7 mouse cellular contexts compared by ENCODE assay signal in the genomic region with DNA sequence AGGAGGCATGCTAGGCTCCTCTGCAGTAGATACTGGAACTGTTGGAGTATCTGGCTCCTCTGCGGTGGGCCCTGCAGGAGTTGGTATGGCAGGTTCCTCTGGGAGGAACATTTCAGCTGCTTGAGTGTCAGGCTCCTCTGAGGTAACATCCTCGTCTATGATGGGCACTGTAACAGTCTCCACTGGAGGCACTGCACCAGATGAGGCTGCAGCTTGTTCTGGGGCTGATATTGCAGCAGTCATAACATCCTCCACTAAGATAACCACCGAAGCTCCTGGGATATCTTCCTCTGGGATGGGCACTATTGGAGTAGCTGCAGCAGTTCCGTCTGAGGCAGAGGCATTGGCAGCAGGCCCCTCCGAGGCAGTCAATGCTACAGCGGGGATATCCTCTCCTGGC.
DNase-seq lines count a peak whose midpoint lies in the region; ATAC-seq lines count a peak whose summit lies in the region.

No protein-coding gene starts in this region.

- no peak overlapping the region for H3K4me3 ChIP-seq in liver, embryonic 11.5 days (ENCODE audit: low read depth, low read length)
- no peak overlapping the region for H3K4me3 ChIP-seq in liver, embryonic 12.5 days
- H3K4me3 ChIP-seq in forebrain, embryonic 14.5 days (ENCODE audit: low read depth, low read length) = no peak overlapping the region
- H3K4me3 ChIP-seq in limb, embryonic 11.5 days (ENCODE audit: low read depth, low read length) = 0 out of 2 replicates have a peak overlapping the region, but pooled peaks have one; percentile 0
- H3K4me3 ChIP-seq in neural tube, embryonic 14.5 days (ENCODE audit: low read depth, low read length) = no peak overlapping the region

- DNase-seq in liver, embryonic 11.5 days (ENCODE audit: low spot score) = no peak
- DNase-seq in forebrain, embryonic 14.5 days (ENCODE audit: low spot score) = no peak
- DNase-seq in limb, embryonic 11.5 days (ENCODE audit: low spot score) = no peak
- no peak for DNase-seq in thymus, postnatal 4 days

- peaks cover 23% of the 10 kb centered on the region for H3K4me1 ChIP-seq in liver, embryonic 11.5 days (replicated peaks; ENCODE audit: control insufficient read depth, insufficient read depth, low read length)
- peaks cover 66% of the 10 kb centered on the region for H3K4me1 ChIP-seq in liver, embryonic 12.5 days
- peaks cover 67% of the 10 kb centered on the region for H3K4me1 ChIP-seq in forebrain, embryonic 14.5 days (ENCODE audit: control insufficient read depth, insufficient read depth, low read length)
- H3K4me1 ChIP-seq in limb, embryonic 11.5 days (ENCODE audit: control insufficient read depth, insufficient read depth, low read length) = peaks cover 45% of the 10 kb centered on the region
- peaks cover 65% of the 10 kb centered on the region for H3K4me1 ChIP-seq in neural tube, embryonic 14.5 days (ENCODE audit: control insufficient read depth, insufficient read depth, low read length)

- no peaks in the 10 kb centered on the region for H3K27me3 ChIP-seq in liver, embryonic 11.5 days (replicated peaks; ENCODE audit: control insufficient read depth, insufficient read depth, low read length)
- H3K27me3 ChIP-seq in liver, embryonic 12.5 days (replicated peaks) = 0 out of 2 replicates have a peak, but pooled peaks cover 3% of the 10 kb centered on the region
- H3K27me3 ChIP-seq in forebrain, embryonic 14.5 days (replicated peaks; ENCODE audit: control insufficient read depth, insufficient read depth, low read length) = no peaks in the 10 kb centered on the region
- no peaks in the 10 kb centered on the region for H3K27me3 ChIP-seq in limb, embryonic 11.5 days (ENCODE audit: control insufficient read depth, insufficient read depth, low read length)
- no peaks in the 10 kb centered on the region for H3K27me3 ChIP-seq in neural tube, embryonic 14.5 days (ENCODE audit: control insufficient read depth, insufficient read depth, low read length)

- H3K9me3 ChIP-seq in liver, embryonic 11.5 days (ENCODE audit: control insufficient read depth, low read length) = no peaks in the 10 kb centered on the region
- no peaks in the 10 kb centered on the region for H3K9me3 ChIP-seq in liver, embryonic 12.5 days (replicated peaks)
- no peaks in the 10 kb centered on the region for H3K9me3 ChIP-seq in forebrain, embryonic 14.5 days (replicated peaks; ENCODE audit: control insufficient read depth, low read length)
- no peaks in the 10 kb centered on the region for H3K9me3 ChIP-seq in limb, embryonic 11.5 days (ENCODE audit: control insufficient read depth, low read length)
- H3K9me3 ChIP-seq in neural tube, embryonic 14.5 days (ENCODE audit: control insufficient read depth, low read length) = no peaks in the 10 kb centered on the region

- H3K36me3 ChIP-seq in liver, embryonic 11.5 days (ENCODE audit: control insufficient read depth, insufficient read depth, low read length) = no peaks in the 10 kb centered on the region; the same call in 1 of the 2 replicates
- H3K36me3 ChIP-seq in liver, embryonic 12.5 days = peaks cover 23% of the 10 kb centered on the region
- peaks cover 17% of the 10 kb centered on the region; the same call in 1 of the 2 replicates for H3K36me3 ChIP-seq in forebrain, embryonic 14.5 days (ENCODE audit: control insufficient read depth, insufficient read depth, low read length)
- peaks cover 12% of the 10 kb centered on the region for H3K36me3 ChIP-seq in limb, embryonic 11.5 days (ENCODE audit: control insufficient read depth, insufficient read depth, low read length)
- H3K36me3 ChIP-seq in neural tube, embryonic 14.5 days (ENCODE audit: control insufficient read depth, insufficient read depth, low read length) = no peaks in the 10 kb centered on the region

- WGBS in liver, embryonic 11.5 days = 70% methylated on average over 6 of the region's 6 CpGs
- 67% methylated on average over 6 of the region's 6 CpGs for WGBS in liver, embryonic 12.5 days (ENCODE audit: insufficient replicate concordance)
- 69% methylated on average over 6 of the region's 6 CpGs for WGBS in forebrain, embryonic 14.5 days
- WGBS in limb, embryonic 11.5 days = 81% methylated on average over 6 of the region's 6 CpGs
- WGBS in neural tube, embryonic 14.5 days = 65% methylated on average over 6 of the region's 6 CpGs

- peak overlapping the region; percentile 31; the same call in 1 of the 2 replicates for H3K4me2 ChIP-seq in liver, embryonic 11.5 days
- no peak overlapping the region; the same call in 1 of the 2 replicates for H3K4me2 ChIP-seq in liver, embryonic 12.5 days
- peak overlapping the region; percentile 34 for H3K4me2 ChIP-seq in forebrain, embryonic 14.5 days (ENCODE audit: low read length)
- H3K4me2 ChIP-seq in limb, embryonic 11.5 days (ENCODE audit: low read depth, severe bottlenecking) = peak overlapping the region; percentile 15
- peak overlapping the region; percentile 42 for H3K4me2 ChIP-seq in neural tube, embryonic 14.5 days (ENCODE audit: low read depth, low read length)

- no peak for ATAC-seq in liver, embryonic 11.5 days (replicated peaks; ENCODE audit: low FRiP score)
- ATAC-seq in liver, embryonic 12.5 days = no peak
- ATAC-seq in forebrain, embryonic 14.5 days = no peak
- ATAC-seq in limb, embryonic 11.5 days (ENCODE audit: insufficient number of reproducible peaks, low FRiP score, low TSS enrichment, low read depth) = no peak
- ATAC-seq in neural tube, embryonic 14.5 days (ENCODE audit: low read depth) = no peak
- ATAC-seq in erythroid progenitor cell, adult 5-6 weeks (replicated peaks; ENCODE audit: low FRiP score, poor library complexity, severe bottlenecking) = no peak

- no peak overlapping the region for H3K27ac ChIP-seq in liver, embryonic 11.5 days (ENCODE audit: low read depth, low read length)
- no peak overlapping the region for H3K27ac ChIP-seq in liver, embryonic 12.5 days
- H3K27ac ChIP-seq in forebrain, embryonic 14.5 days (ENCODE audit: low read depth, low read length) = no peak overlapping the region
- no peak overlapping the region for H3K27ac ChIP-seq in limb, embryonic 11.5 days (replicated peaks; ENCODE audit: low read depth, low read length)
- no peak overlapping the region for H3K27ac ChIP-seq in neural tube, embryonic 14.5 days (ENCODE audit: low read depth, low read length)

- 0 out of 2 replicates have a peak overlapping the region, but pooled peaks have one; percentile 6 for H3K9ac ChIP-seq in liver, embryonic 11.5 days (ENCODE audit: low read depth, low read length)
- no peak overlapping the region for H3K9ac ChIP-seq in liver, embryonic 12.5 days
- H3K9ac ChIP-seq in forebrain, embryonic 14.5 days (ENCODE audit: low read length) = peak overlapping the region; percentile 29; the same call in 1 of the 2 replicates
- H3K9ac ChIP-seq in limb, embryonic 11.5 days (ENCODE audit: low read length) = no peak overlapping the region
- no peak overlapping the region for H3K9ac ChIP-seq in neural tube, embryonic 14.5 days (replicated peaks; ENCODE audit: low read depth, low read length)

Comparison
In these comparisons a context has a peak if more than half of its experiments do, and no peak if none do; other contexts are left out.
1. H3K9ac ChIP-seq: peak in liver, embryonic 11.5 days (single experiment) and forebrain, embryonic 14.5 days (single experiment); none in liver, embryonic 12.5 days (single experiment), limb, embryonic 11.5 days (single experiment) and neural tube, embryonic 14.5 days (single experiment).